Mouse (Mus musculus) erythroblast, adult 5-6 weeks (primary cell): ENCODE measurements around the gene Tbx20. TPM values are rescaled to one million over a fixed set of nuclear protein-coding genes. Genes with fewer than 3 reads are reported as not detected.

Experiments
- ATAC-seq: replicated peaks from 2 replicates; pipeline ENCODE4 v1.8.0; 2016; ENCODE audit warnings: moderate number of reproducible peaks, mild to moderate bottlenecking, moderate TSS enrichment, inconsistent platforms; ENCODE audit not compliant: poor library complexity, low FRiP score, severe bottlenecking
- total RNA-seq, 2 experiments: library from RNA; stranded (forward) in 1 of 2; stranded (reverse) in 1 of 2; fragments of 150-400 nt in 1 of 2; fragments of 200-764, 138-1000 nt in 1 of 2; gene quantifications; 2 replicates each; pipeline versions ENCODE4 v1.2.3 to v1.2.4; 2015 to 2017; ENCODE audit warnings: low replicate concordance in 2 of 2

Tbx20 gene
- total RNA-seq, 2 experiments from 2014 or later, result not detected

DNA sequence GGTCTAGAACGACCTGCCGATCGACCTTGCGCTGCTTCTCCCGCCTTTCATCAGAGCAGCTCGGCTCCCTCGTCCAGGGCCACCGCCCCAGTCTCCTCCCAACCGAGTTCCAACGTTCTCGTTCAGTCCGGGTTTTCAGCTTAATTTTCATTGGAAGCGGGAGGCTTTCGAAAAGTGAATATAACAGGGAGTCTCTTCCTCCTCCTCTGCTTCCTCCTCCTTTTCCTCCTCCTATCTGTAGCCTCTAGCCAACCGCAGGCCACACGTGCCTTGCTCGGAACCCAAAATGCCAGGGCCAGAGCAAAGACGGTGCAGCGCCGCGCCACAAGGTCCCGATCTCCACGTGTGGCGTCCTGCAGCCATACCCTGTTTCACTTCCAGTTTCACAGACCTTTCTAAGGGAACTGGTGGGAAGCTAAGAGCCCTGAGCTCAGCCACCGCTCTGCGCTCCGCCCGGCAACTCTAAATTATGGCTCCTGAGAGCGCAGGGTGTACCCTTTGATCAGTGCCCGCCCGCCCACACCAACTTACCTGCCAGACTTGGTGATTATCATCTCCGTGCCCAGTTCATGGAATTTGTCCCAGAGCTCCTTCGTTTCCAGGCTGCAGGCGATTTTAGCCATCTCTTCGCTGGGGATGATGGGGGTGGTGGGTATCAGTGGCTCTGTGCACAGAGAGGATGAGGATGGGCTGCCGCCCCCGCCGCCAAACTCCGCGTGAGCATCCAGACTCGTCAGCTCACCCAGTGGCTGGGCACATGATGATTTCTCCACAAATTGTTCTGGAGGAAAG lies 3.8 kb downstream of the Tbx20 start:
- ATAC-seq, result no peak

DNA sequence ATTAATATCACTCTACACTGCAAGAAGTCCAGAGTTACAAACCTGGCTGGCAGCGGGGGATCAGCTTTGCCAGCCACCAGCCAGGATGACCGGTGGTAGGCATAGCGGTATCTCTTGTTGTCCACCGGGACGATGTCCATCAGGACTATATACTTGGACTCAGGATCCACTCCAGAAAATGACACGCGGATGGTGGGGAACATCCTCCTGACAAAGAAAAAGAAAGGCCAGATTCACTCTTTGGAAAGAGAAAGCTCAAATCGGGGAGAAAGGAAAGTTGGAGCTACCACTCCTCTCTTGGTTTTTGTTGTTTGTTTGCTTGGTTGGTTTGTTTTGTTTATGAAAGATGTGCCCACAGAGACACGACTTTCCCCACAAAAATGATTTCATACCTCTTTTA lies 4.5 kb downstream of the Tbx20 start:
- ATAC-seq, result no peak

DNA sequence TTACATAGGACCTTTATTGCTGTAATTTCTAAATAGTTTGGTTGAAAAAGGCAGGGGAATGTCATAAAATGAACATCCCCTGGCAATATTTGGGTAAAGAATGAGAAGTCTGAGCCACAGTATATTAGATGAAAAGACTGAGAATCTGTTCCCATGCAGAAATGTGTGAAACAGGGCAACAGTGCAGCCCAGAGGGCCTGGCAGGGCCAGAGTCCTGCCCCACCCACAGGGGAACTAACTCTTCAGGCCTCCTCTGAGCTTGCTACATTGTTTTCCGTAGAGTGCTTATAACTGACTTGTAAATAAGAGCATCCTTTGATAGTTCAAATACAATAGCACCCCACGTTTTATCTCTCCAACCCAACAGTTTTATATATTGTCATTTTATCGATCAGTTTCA lies 7.0 kb downstream of the Tbx20 start:
- ATAC-seq, result no peak

DNA sequence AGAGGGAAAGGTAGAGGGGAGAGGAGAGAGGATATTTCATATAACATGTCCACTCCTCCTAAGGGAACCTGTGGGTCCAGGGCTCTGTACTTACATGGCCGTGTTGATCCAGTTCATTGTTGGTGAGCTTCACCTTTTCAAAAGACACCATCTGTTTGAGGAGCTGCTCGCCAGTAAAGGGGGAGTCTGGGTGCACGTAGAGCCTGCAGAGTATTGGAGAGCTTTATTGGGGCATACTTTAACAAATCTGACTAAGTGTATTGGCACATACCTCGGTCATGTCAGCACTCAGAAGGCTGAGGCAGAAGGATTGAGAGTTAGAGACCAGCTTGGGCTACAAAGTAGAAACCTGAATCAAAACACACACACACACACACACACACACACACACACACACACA lies 8.5 kb downstream of the Tbx20 start:
- ATAC-seq, result no peak

DNA sequence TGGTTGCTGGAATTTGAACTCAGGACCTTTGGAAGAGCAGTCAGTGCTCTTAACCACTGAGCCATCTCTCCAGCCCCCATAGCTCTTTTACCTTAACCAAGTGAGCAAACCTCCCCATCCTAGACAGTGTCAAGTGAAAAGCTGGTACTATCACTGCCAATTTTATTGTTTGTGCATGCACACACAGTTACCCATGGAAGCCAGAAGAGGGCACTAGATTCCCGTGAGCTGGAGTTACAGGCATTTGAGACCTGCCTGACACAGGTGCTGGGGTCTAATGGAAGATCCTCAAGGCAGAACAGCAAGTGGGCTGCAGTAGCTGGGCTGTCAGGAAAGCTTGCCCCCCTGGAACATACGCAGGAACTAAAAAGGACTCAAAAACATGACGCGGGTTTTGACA lies 13.6 kb downstream of the Tbx20 start:
- no peak for ATAC-seq

DNA sequence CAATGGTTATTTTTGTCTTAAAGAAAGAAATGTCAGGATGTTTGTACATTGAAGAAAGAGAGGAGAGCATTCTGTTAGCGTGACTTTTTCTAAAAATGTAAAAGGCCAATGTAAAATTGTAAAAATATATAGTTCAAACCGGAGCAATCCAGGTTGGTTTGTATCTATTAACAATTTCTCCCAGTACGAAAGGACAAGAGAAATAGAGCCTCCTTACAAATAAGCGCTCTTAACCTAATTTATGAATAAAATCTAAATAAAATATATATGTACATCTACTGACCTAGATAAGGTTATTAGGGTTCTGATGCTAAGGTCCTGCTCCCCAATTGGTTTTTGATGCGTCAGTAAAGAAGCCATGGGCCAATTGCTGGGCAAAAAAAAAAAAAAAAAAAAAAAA lies 29.1 kb downstream of the Tbx20 start:
- ATAC-seq, result peak; percentile 78

DNA sequence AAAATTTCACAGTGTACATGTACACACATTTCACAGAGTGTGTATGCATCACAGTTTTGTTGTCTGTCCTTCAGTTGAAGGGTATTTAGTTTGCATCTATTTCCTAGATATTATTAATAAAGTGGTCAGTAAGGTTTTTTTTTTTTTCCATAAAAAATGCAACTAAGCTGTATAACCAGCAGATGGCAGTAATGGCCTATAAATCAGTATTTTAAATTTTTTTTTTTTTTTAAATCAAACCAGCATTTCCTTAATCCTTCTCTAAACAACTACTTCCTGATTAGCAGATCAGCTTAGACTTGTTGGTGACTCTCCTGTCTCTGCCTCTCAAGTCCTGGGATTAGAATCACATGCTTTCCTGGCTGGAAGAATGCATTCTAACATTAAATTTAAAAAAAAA lies 72.9 kb downstream of the Tbx20 start:
- no peak for ATAC-seq

DNA sequence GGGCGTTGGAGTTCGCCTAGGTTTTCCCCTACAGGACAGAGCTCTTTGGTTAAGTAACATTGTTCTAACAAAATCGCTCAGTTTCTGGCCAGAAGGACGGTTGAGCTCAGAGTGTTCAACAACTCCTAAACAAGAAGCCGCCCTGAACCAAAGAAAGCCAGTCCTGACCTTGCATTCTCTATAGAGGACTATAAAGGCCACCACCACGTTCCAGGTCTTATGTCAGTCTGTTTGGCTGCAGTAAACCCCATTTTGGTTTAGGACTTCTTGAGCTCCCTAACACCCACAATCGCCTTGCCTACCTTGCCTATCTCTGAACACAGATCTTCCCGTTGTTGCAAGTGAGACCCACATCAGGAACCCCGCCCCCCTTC lies 77.7 kb downstream of the Tbx20 start:
- no peak for ATAC-seq

DNA sequence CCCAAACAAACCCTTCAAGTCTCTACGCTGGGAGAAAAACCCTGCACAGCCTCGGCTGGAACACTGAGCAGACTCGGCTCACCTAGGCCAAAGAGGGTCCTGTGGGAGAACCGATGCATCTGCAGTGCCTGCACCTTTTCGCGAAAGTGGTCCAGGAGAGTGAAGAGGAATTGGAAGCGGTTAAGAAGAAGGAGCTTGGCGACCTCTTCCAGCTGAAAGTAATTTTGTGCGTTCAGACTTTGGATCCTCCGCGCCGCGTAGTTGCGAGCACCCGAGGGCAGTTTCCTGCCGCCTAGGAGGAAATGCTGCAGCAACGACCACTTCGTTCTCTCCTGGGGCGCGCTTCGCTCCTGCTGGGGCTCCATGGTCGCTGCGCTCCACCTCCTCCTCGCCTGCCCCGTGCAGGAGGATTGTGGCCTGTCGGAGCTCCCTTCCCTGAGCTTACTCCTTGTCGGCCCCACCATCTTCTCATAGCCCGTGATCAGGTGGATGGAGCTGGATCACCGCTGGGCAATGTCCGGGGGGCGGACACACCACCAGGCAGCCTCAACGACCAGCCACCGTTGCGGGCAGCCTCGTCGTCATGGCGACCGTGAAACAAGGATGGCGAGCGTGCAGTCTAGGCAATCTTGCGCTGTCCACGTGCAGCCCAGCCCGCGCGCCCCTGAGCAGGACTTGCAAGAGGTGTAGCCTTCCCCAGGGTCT lies 78.3 kb downstream of the Tbx20 start, which contains the start of gene Dpy19l2:
TSS of gene Dpy19l2 (minus strand) at position 594 of the 705 bp plus-strand sequence.
- ATAC-seq, result no peak

Other genes starting within 250 kb of the Tbx20 start
- gene Cypt4, start 149.1 kb downstream of the Tbx20 start, total RNA-seq (2015; ENCODE audit: low replicate concordance), result not detected in 2 replicates
- gene Cypt4, start 149.1 kb downstream of the Tbx20 start, total RNA-seq (2017; ENCODE audit: low replicate concordance), result not detected in 2 replicates
- gene Dpy19l2, start 78.0 kb downstream of the Tbx20 start, total RNA-seq (2015; ENCODE audit: low replicate concordance), result not detected in 2 replicates
- gene Dpy19l2, start 78.0 kb downstream of the Tbx20 start, total RNA-seq (2017; ENCODE audit: low replicate concordance), result not detected in 2 replicates